Mouse (Mus musculus) monocyte, adult 59 days (primary cell): ENCODE results near the gene Ankrd53. TPM values are rescaled to one million over a fixed set of nuclear protein-coding genes. Genes with fewer than 3 reads are reported as not detected.

Experiments
- total RNA-seq, 2 experiments: library from RNA; stranded (reverse); gene quantifications; one replicate each; pipeline ENCODE4 v1.2.4; 2023

Gene Ankrd53
- not detected for total RNA-seq

DNA sequence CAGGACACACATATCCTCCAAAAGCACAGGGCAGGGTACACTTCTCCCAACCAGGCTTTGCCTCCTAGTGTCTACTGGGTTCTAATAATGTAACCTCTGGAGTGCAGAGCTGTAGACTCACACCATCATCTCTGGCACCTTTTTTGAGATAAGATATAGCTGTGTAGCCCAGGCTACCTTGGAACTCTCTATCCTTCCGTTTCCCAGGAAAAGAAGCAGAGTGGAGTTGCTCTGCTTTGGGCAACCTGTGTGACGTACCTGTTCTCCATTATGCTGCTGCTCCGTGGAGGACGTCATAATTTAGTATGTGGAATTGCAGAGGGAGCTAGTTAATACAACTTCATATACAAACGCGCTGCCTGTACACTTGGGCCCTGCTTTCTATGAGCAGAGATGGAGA, at the start of gene Ankrd53:
Gene Ankrd53 (plus strand): TSS at position 301 of the 400 bp plus-strand sequence.

DNA sequence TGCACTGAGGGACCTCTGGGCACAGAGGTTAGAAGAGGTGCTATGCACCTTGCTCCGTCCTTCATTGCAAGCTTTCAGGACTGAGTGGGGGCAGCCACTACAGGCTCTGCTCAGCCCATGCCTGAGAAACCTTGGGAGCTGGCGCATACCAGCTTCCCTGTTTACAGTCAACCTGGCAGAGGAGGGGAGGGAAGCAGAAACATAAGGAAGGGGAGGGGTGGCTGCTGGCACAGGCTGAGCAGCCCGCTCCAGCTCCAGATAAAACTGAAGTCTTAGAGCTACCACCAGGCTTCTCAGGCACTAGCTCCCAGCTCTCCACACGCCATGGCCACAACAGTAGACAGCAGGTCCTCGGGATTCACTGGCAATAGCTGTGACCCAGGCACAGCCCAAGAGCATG, 19.7 kb upstream of the Ankrd53 start, which contains the start of gene Atp6v1b1:
Gene Atp6v1b1 (plus strand): TSS at position 230 of the 400 bp plus-strand sequence.

DNA sequence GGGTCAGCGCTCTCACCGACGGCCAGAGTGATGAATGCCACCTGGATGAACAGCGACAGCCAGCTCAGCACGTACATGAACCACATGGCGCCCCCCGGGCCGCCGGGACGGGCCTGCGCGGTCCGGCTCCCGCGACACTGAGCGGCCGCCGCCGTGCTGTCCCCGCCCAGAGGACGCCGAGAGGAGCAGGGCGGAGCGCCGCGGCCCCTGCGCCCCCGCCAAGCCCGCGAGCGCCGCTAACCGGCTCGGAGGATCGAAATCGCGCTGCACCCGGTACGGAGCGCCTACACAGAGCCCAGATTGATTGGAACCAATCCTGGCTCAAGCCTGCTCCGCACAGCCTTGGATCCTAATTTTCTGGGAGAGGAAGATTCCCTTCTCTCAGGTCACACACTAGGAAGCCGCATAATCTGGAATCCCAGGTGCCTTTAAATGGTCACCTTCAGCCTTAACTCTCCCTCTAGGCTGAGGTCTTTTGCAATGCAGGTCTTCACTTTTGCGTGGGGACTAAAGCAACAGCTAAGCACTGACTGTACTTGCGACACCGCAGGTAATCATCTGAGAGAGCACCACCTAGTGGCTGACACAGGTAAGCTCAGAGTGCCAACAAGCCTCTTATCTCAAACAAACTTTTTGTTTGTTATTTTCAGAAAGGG, 13.3 kb downstream of the Ankrd53 start, which contains the start of gene Tex261:
Gene Tex261 (minus strand): TSS at position 176 of the 656 bp plus-strand sequence.

DNA sequence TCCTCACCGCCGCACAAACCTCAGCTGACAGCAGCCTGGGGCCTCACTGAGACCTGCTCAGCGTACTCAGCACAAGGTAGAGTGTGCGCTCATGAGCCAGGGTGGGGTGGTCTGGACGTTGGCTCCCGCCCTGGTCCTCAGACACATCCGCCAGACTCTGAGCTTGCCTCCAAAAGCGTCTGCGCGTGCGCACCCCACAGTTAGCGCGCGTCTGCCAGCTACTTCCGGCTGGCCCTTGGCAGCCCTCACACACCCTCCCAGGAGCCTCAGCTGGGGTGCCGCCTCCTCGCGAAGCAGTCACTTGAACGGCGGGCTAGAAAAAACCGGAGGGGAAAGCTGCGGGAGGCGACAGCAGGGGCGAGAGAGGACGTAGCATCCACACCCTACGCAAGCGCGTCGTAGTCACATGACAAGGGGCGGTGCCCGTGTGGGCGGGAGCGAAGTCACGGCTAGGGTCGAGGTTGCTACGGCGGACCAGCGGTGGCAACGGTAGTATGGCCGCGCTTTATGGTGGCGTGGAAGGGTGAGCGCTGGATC, 32.4 kb downstream of the Ankrd53 start, which contains the start of gene Nagk:
Gene Nagk (plus strand): TSS at position 223 of the 537 bp plus-strand sequence.

Other genes starting within 250 kb of the Ankrd53 start
- gene Actg2, start 226.4 kb upstream of the Ankrd53 start, total RNA-seq = not detected
- gene Stambp, start 189.9 kb upstream of the Ankrd53 start, total RNA-seq = 10 to 100 TPM; 23.4 to 27.7 TPM
- not detected for gene Clec4f, start 106.5 kb upstream of the Ankrd53 start, total RNA-seq
- under 1 TPM in 1 of 2 experiments, not detected in 1; 0.46 TPM for gene Cd207, start 84.8 kb upstream of the Ankrd53 start, total RNA-seq
- gene Vax2, start 51.4 kb upstream of the Ankrd53 start, total RNA-seq = not detected
- not detected for gene Atp6v1b1, start 19.7 kb upstream of the Ankrd53 start, total RNA-seq
- gene Tex261, start 13.2 kb downstream of the Ankrd53 start, total RNA-seq = 10 to 100 TPM; 52.2 to 56.6 TPM
- gene Nagk, start 32.3 kb downstream of the Ankrd53 start, total RNA-seq = 10 to 100 TPM; 27.5 to 37.0 TPM
- gene Paip2b, start 69.1 kb downstream of the Ankrd53 start, total RNA-seq = 10 to 100 TPM in 1 of 2 experiments, 1 to 10 TPM in 1; 7.7 to 10.4 TPM
- 100 to 1,000 TPM; 114 to 154 TPM for gene Zfp638, start 104.5 kb downstream of the Ankrd53 start, total RNA-seq
- 10 to 100 TPM; 18.9 to 26.6 TPM for gene Dysf, start 245.9 kb downstream of the Ankrd53 start, total RNA-seq